Mouse (Mus musculus): ENCODE measurements at regions not wholly inside any gene's neighbourhood (a gene's known extent, or its start where the extent isn't known, plus 50 kb on each side); places are given as distances from the start of the nearest gene placed in this dataset.

GRCm38 (mm10) chr15:62994691-62995090 is 850.3 kb downstream of the Gsdmc2 start:
- DNase-seq: no peak

DNA sequence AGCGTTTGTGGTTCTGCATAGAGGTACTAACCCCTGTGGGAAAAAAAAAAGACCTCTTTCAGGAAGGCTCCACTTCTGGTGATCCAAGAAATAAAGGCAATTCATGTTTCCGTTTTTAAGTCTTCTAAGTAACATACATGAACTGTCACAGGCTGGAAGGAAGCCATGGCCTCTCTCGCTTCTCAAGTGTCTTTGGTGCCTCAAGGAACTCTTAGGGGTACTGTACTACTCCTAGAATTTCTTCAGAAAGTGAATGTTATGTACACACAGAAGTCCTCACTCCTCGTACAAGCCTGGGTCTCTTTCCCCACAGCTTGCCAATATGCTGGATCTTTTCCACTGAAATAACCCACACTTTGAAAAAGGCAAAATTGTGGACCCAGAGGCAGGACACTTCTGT is 858.1 kb downstream of the Gsdmc2 start:
- no peak for DNase-seq

GRCm38 (mm10) chr15:62986147-62986546 is 858.8 kb downstream of the Gsdmc2 start:
- DNase-seq: no peak

- no peak for DNase-seq
Observed at GRCm38 (mm10) chr15:62970566-62970965, 874.4 kb downstream of the Gsdmc2 start.

GRCm38 (mm10) chr15:62962681-62963080 is 882.3 kb downstream of the Gsdmc2 start:
- no peak for DNase-seq

DNA sequence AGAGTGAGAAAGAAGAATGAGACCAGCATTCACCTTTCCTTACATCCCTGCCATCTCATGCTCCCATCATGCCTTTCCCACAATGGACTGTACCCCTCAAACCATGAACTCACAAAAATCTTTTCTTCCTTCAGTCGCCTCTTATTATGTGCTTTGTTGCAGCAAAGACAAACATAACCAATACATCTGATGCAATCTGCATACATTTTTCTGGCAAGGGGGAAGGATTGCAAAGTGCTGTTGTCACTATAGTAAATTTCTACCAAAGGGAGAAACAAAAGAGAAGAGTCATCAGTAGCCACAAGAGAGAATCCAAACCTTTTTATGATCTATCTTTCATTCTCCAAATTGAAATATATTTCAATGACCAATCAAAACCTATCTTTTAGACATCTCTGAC is 884.4 kb downstream of the Gsdmc2 start:
- DNase-seq: no peak

DNA sequence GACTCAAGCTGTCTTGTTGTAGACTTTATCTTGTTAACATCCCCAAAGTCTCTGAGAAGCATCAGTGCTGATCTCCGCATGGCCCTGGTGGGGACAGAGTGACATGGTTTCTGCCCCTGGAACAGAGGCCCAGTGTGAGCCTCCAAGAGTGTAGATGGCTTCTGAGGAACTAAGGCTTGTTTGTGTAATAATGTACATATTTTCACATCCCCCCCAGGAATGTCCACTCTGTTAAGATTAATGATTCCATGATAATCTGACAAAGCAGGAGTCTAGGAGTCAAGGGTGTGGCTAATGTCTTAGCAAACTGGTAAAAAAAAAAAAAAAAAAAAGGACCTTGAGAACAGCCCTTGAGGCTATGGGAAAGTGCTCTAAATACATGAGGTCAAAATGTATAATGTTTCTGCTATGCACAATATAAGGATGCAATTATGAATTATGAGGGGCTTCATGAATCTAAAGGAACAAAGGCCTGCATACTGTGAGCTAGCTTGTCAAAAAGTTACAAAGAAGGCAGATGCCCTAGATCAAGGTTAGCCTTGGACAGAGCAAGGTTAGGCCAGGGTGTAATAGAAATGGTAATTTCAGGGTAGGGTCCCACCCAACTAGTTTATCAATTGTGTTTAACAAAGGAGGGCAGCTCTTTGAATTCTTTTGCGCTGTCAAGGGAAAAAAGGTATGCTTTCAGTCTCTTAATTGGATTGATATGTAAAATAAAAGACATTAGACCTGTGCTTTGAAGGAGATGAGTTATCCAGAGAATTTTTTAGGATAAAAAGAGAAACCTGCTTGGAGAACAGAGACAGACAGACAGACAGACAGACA is 886.3 kb downstream of the Gsdmc2 start:
- no peak for DNase-seq

DNA sequence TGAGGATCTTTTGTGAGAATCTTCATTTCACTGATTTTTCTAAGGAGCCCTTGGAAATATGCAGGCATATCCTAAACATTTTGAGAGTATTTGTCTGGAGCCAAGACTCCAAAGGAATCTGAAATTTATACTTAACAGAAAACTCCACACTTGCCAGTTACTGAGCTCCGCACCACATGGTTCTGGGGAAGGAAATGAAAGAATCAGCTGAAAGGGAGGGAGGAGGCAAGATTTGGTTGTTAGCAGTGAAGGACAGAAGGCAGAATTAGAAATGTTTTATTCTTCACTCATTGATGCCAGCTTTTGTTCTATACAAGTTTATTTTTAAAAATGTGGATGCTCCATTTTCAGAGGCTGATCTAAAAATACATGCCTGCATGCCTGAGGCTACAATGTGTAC is 890.1 kb downstream of the Gsdmc2 start:
- no peak for DNase-seq

GRCm38 (mm10) chr15:62954322-62954820 is 890.6 kb downstream of the Gsdmc2 start:
- DNase-seq: peak; percentile 14

DNA sequence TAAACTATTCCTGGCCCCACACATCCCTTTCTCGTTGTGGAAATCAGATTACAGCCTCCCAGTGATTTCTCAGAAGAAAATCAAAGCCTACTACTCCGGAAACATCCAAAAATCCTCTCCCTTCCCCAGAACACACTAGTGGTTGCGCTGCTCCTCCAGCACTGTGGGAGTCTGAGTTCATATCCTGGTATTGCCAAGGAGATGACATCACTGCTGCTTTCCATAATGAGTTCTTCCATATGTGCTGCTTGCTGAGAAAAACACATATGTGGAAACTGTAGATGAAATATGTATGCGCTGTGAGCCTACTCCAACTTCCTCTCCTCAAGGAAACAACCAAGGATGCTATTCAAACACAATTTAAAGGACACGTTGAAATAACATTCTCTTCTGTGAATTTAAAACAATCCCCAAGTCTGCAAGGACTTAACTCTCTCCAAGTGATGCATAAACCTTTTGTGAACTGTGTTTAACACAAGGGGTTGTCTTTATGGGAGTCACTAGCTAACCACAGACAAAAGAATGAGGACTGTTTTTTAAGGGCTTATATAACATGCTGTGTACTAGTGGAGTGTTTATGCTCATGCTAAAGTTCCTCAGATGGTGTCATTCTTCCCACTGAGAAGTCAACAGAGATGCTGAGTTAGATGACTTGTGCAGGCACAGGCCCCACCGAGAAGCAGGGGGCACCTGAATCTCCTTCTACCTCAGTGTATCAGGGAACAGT is 891.6 kb downstream of the Gsdmc2 start:
- DNase-seq: no peak

- DNase-seq: no peak
Observed at GRCm38 (mm10) chr15:62952487-62953214, 892.3 kb downstream of the Gsdmc2 start.

DNA sequence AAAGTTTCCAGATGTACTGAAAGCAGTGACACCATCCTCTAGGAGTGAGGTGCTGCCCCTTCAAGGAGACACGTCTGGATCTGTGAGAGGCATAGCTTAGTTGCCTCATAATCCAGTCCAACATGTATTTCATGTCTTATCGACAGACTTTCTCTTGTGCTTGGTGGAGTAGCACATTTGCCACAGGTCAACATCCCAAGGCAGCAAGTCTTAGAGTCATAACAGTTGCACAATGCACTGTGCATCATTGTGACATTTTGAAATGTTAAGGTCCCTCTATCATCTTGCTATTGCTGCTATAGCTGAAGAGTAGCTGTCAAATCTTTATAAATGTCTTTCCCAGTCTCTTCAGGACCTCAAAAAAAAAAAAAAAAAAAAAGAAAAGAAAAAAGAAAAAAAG is 905.6 kb downstream of the Gsdmc2 start:
- DNase-seq: peak; percentile 69

GRCm38 (mm10) chr15:62937756-62938155 is 907.2 kb downstream of the Gsdmc2 start:
- DNase-seq: peak; percentile 24

DNA sequence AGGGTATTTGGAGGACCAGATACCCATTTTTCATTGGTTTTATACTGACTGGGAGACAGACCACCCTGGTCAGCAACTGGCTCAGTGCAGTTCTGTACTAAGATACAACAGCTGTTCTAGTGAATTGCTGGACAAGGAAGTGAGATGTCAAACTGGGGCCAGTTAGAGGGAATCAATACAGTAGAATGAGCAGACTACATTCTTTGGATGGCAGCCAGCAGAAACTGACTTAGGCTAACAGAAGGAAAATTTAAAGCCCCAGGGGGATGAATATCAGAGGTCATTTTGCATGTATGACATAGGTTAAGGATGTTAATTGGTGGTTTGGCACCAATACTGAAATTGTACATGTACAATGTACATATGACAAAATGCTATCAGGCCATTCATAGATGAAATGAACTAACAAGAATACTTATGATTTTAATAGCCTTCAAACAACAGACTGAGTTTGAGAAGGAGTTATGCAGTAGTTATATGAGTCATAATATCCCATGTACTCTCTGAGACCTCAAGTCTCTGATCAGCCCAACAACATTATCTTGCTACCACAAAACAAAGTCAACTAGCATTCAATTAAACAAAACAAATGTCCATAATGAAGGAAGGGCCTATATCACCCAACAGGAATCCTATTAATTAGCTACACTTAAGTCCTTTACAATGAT is 910.3 kb downstream of the Gsdmc2 start:
- DNase-seq: no peak

- peak; percentile 36 for DNase-seq
Observed at GRCm38 (mm10) chr15:62920520-62920919, 924.5 kb downstream of the Gsdmc2 start.

- no peak for DNase-seq
Observed at GRCm38 (mm10) chr15:62919264-62919663, 925.7 kb downstream of the Gsdmc2 start.

DNA sequence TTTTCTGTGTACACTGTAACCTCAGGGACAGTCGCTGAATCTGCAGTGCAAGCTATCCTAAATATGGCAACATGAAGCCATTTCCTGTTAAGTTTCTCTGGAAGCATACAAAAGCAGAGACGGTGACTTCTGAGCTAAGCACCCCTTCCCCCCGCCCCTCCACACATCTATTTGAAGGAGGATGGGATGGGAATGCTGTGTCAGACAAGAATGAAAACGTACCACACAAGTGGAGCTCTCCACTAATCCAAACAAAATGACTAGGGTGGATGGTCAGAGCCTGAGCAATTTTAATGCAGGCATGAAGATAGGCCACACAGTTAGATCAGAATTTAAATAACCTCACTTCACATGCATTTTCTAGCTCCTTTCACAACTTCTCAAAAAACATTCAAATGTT is 936.6 kb downstream of the Gsdmc2 start:
- DNase-seq: no peak

GRCm38 (mm10) chr15:62907181-62907580 is 937.8 kb downstream of the Gsdmc2 start:
- DNase-seq: no peak

GRCm38 (mm10) chr15:62903047-62903822 is 941.7 kb downstream of the Gsdmc2 start:
- DNase-seq: peak; percentile 94

DNA sequence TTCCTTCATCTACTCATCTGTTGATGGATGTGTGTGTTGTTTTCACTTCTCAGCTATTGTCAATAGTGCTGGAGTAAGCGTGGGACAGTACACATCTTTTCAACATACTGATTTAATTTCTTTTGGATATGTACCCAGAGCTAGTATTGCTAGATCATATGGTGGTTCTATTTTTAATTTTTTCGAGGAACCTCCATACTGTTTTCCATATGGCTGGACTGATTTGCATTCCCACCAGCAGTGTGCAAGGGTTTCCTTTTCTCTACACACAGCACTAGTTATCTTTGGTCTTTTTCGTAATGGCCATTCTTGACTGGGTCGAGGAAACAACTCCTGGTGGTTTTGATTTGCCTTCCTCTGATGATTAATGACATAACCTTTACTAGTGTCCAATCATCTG is 943.0 kb downstream of the Gsdmc2 start:
- no peak for DNase-seq

GRCm38 (mm10) chr15:62889798-62890197 is 955.2 kb downstream of the Gsdmc2 start:
- DNase-seq: peak; percentile 23

Measured in adrenal gland, adult 2 months (tissue).